Mouse (Mus musculus): ENCODE measurements around the gene Cacfd1. TPM values are rescaled to one million over a fixed set of nuclear protein-coding genes. Genes with fewer than 3 reads are reported as not detected.

The Cacfd1 gene
- polyA plus RNA-seq, 1 experiment, result 8.3 TPM

DNA sequence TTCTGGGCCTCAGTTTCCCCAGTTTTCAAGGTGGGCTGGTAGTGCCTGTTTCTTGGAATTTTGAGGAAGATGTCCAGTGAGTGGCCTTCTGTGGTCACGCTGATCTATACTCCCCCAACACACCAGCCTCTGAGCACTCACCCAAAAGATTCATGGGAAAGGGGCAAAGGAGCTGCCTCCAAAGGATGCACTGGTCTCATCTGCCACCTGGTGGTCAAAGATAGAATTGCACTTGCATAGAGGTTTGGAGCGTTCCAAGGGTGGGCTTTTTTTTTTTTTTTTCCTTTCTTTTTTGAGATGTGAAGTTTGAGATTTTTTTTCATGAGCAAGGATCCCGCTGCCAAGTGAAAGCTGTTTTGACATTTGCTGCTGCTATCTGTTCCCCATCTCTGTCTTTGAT lies 28.9 kb downstream of the Cacfd1 start:
- TF ChIP-seq GATA1 (IDR thresholded peaks at IDR 0.05; ENCODE audit: borderline replicate concordance, low read length) (no peak), FLI1 (IDR thresholded peaks at IDR 0.05; ENCODE audit: low read length) (no peak)
- H3K4me3 ChIP-seq (replicated peaks), result no peak overlapping the region
- no peaks in the 10 kb centered on the region for H3K36me3 ChIP-seq (replicated peaks; ENCODE audit: low read length)
- H3K4me1 ChIP-seq, result peaks cover 23% of the 10 kb centered on the region; the same call in 1 of the 2 replicates
- H3K27me3 ChIP-seq (replicated peaks), result peaks cover 51% of the 10 kb centered on the region
- H3K9me3 ChIP-seq, result no peaks in the 10 kb centered on the region

DNA sequence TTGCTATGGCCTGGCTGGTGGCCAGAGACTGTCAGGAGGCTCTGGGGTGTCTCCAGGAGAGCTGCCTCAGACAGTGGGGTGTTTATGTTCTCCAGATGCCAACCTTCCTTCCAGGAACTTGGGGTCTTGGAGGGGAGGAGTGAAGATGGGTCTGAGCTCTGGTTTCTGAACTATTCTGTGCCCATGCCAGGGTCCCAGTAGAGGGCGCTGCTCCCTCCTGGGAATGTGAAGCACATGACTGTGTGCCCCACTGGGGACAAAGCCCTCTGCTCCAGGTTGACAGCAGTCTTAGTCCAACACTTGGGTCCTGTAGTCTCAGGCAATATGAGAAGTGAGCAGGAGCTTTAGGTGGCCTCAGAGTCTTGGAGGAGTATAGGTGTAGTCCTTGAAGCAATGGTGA lies 29.6 kb downstream of the Cacfd1 start:
- H3K36me3 ChIP-seq (replicated peaks; ENCODE audit: low read length), result no peaks in the 10 kb centered on the region
- peaks cover 54% of the 10 kb centered on the region for H3K27me3 ChIP-seq (replicated peaks)
- H3K4me3 ChIP-seq (replicated peaks), result no peak overlapping the region
- TF ChIP-seq GATA1 (IDR thresholded peaks at IDR 0.05; ENCODE audit: borderline replicate concordance, low read length) (no peak), FLI1 (IDR thresholded peaks at IDR 0.05; ENCODE audit: low read length) (no peak)
- no peaks in the 10 kb centered on the region for H3K9me3 ChIP-seq
- H3K4me1 ChIP-seq, result peaks cover 23% of the 10 kb centered on the region; the same call in 1 of the 2 replicates

DNA sequence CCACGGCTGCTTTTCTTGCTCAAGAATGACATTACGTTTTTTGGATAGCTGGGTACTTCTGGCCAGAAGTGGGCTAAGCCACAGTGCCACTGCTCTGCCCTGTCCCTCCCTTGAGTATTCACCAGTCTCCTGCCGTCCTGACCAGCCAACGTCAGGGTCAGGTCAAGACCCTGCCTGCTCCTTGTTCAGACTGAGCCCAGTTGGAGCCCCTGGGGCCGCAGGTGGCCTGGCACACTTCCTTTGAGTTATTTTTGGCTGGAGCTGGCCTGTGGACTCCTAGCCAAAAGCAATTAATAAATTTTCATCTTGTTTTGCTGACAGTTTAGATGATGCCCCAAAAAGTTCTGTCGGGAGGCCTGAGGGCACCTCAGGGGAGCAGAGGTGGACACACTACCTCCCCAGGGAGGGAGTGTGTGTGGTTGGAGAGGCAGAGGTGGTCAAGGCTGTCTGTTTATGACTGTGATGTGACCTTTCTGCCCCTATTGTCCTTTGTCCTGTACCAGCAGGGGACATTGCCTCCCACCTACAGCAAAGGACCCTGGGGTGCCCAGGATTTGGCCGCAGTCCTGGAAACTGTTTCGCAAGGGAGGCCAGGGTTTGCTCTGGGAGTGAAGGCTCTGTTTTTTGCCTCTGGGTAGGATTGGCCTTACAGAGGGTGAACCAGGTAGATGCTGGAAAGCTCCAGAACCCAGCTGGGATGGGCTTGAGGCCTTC lies 32.6 kb downstream of the Cacfd1 start:
- Histone ChIP-seq H3K4me3 (replicated peaks) (no peak overlapping the region), H3K27me3 (replicated peaks) (peaks cover 74% of the 10 kb centered on the region), H3K4me1 (peaks cover 23% of the 10 kb centered on the region; the same call in 1 of the 2 replicates), H3K9me3 (no peaks in the 10 kb centered on the region), H3K36me3 (replicated peaks; ENCODE audit: low read length) (no peaks in the 10 kb centered on the region)
- TF ChIP-seq GATA1 (IDR thresholded peaks at IDR 0.05; ENCODE audit: borderline replicate concordance, low read length) (no peak), FLI1 (IDR thresholded peaks at IDR 0.05; ENCODE audit: low read length) (no peak)

DNA sequence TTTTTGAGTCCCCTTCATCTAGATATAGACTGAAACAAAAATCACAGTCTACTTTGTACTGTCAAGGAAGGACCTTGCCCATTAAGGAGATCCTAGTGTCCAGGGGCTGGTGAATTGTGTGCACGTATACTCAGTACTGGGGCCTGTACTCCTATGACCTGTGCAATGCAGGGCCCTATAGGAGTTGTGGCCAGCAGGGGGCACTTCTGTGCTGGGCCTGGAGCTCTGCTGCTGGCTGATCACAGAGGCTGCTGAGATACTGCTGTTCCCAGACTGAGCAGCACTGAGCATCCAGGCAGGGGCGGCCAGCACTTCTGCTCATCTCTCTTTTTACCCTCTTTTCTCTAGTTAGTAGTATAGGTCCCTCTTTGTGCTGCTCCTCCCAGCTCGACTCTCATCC lies 33.7 kb downstream of the Cacfd1 start:
- Histone ChIP-seq H3K4me1 (peaks cover 14% of the 10 kb centered on the region; the same call in 1 of the 2 replicates), H3K27me3 (replicated peaks) (peaks cover 67% of the 10 kb centered on the region), H3K4me3 (replicated peaks) (no peak overlapping the region), H3K36me3 (replicated peaks; ENCODE audit: low read length) (no peaks in the 10 kb centered on the region), H3K9me3 (no peaks in the 10 kb centered on the region)
- TF ChIP-seq GATA1 (IDR thresholded peaks at IDR 0.05; ENCODE audit: borderline replicate concordance, low read length) (no peak), FLI1 (IDR thresholded peaks at IDR 0.05; ENCODE audit: low read length) (no peak)

- no peaks in the 10 kb centered on the region for H3K9me3 ChIP-seq
- H3K4me1 ChIP-seq, result peaks cover 8% of the 10 kb centered on the region; the same call in 1 of the 2 replicates
- TF ChIP-seq GATA1 (IDR thresholded peaks at IDR 0.05; ENCODE audit: borderline replicate concordance, low read length), result no peak
- TF ChIP-seq FLI1 (IDR thresholded peaks at IDR 0.05; ENCODE audit: low read length), result no peak
- H3K27me3 ChIP-seq (replicated peaks), result peaks cover 68% of the 10 kb centered on the region
- H3K36me3 ChIP-seq (replicated peaks; ENCODE audit: low read length), result no peaks in the 10 kb centered on the region
- no peak overlapping the region for H3K4me3 ChIP-seq (replicated peaks)
Observed at GRCm38 (mm10) chr2:27044166-27044565, 34.4 kb downstream of the Cacfd1 start.

- TF ChIP-seq FLI1 (IDR thresholded peaks at IDR 0.05; ENCODE audit: low read length), result no peak
- no peak for TF ChIP-seq GATA1 (IDR thresholded peaks at IDR 0.05; ENCODE audit: borderline replicate concordance, low read length)
- Histone ChIP-seq H3K27me3 (replicated peaks) (peaks cover 67% of the 10 kb centered on the region), H3K4me1 (peaks cover 4% of the 10 kb centered on the region; the same call in 1 of the 2 replicates), H3K4me3 (replicated peaks) (no peak overlapping the region), H3K36me3 (replicated peaks; ENCODE audit: low read length) (no peaks in the 10 kb centered on the region), H3K9me3 (no peaks in the 10 kb centered on the region)
Observed at GRCm38 (mm10) chr2:27044641-27045040, 34.9 kb downstream of the Cacfd1 start.

DNA sequence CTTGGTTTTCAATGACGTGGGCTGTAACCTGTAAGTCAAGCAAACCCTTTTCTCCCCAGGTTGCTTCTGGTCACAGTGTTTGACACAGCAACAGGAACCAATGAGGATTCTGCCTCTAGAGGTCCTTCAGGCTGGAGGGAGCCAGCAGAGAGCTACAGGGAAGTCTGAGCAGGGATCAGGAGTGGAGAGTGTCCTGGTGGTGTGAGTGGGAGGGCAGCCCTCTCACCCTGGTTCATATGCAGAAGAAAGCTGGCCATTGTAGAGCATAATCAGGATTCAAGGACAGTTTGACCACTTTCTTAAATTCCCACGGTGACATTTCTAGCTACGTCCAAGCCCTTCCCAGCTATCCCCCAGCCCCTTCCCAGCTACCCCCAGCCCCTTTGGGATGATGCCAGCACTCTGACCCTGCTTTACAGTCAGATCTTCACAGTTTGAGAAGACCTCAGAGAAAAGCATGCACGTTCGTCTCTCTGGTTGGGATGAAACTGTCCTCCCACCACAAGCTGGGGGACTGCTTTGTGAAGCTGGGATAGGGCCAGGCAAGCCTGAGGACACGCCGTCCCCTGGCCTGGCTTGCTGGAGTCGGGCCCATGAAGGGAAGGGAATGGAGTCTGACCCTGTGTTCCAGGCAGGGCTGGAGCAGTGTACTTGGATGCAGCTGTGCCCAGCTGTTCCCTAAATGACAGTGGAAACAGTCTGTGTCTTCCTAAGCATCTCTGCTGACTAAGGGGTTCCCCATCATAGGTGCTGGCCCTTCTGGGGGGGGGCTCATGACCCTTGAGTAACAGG lies 36.4 kb downstream of the Cacfd1 start:
- peaks cover 59% of the 10 kb centered on the region for H3K27me3 ChIP-seq (replicated peaks)
- no peak for TF ChIP-seq FLI1 (IDR thresholded peaks at IDR 0.05; ENCODE audit: low read length)
- H3K4me3 ChIP-seq (replicated peaks), result no peak overlapping the region
- H3K9me3 ChIP-seq, result no peaks in the 10 kb centered on the region
- peaks cover 4% of the 10 kb centered on the region; the same call in 1 of the 2 replicates for H3K4me1 ChIP-seq
- no peaks in the 10 kb centered on the region for H3K36me3 ChIP-seq (replicated peaks; ENCODE audit: low read length)

- H3K9me3 ChIP-seq, result no peaks in the 10 kb centered on the region
- peaks cover 55% of the 10 kb centered on the region for H3K27me3 ChIP-seq (replicated peaks)
- no peaks in the 10 kb centered on the region; the same call in 1 of the 2 replicates for H3K4me1 ChIP-seq
- TF ChIP-seq FLI1 (IDR thresholded peaks at IDR 0.05; ENCODE audit: low read length) (no peak), GATA1 (IDR thresholded peaks at IDR 0.05; ENCODE audit: borderline replicate concordance, low read length) (no peak)
- H3K4me3 ChIP-seq (replicated peaks), result no peak overlapping the region
- H3K36me3 ChIP-seq (replicated peaks; ENCODE audit: low read length), result no peaks in the 10 kb centered on the region
Observed at GRCm38 (mm10) chr2:27049408-27049807, 39.7 kb downstream of the Cacfd1 start.

DNA sequence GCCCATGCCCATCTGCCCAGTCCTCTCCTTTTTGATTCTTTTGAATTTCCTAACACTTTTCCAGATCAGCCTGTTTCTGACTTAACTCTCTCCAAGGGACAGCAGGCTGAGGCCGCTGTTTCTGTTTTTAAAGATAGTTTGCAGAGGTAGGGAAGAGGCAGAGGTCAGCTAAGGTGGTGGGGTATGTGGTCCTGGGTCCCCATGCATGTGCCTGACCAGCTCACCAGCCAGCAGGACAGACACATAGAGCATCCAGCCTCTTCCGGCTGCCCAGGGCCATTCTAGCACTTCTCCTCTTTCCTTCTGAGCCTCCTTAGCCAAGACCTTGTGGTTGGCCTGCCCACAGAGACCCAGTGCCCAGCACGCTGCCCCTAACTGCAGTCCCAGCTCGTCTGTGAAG lies 48.5 kb downstream of the Cacfd1 start:
- no peaks in the 10 kb centered on the region; the same call in 1 of the 2 replicates for H3K4me1 ChIP-seq
- no peak for TF ChIP-seq GATA1 (IDR thresholded peaks at IDR 0.05; ENCODE audit: borderline replicate concordance, low read length)
- no peak for TF ChIP-seq FLI1 (IDR thresholded peaks at IDR 0.05; ENCODE audit: low read length)
- H3K9me3 ChIP-seq, result no peaks in the 10 kb centered on the region
- H3K4me3 ChIP-seq (replicated peaks), result no peak overlapping the region
- peaks cover 65% of the 10 kb centered on the region for H3K27me3 ChIP-seq (replicated peaks)
- no peaks in the 10 kb centered on the region for H3K36me3 ChIP-seq (replicated peaks; ENCODE audit: low read length)

DNA sequence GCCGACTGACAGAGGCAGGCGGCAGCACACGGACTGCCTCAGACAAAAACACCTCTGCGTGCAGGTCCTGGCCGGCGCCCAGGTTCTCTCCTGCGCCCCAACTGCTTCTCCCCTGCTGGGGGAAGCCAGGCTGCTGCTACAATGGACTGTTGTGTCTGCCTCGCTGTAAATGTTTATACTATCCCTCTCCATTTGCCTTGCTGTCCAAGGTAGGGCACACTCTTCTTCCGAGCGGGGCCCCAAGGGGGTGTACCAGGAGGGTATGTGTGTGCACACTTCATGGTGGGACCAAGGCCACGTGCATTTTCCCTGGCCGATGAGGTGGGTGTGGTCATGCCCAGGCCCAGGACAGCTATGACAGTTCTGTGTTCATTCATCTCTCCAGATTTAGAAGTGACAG lies 49.0 kb downstream of the Cacfd1 start:
- Histone ChIP-seq H3K4me1 (no peaks in the 10 kb centered on the region; the same call in 1 of the 2 replicates), H3K4me3 (replicated peaks) (no peak overlapping the region), H3K27me3 (replicated peaks) (peaks cover 65% of the 10 kb centered on the region), H3K36me3 (replicated peaks; ENCODE audit: low read length) (no peaks in the 10 kb centered on the region), H3K9me3 (no peaks in the 10 kb centered on the region)
- TF ChIP-seq GATA1 (IDR thresholded peaks at IDR 0.05; ENCODE audit: borderline replicate concordance, low read length), result no peak
- no peak for TF ChIP-seq FLI1 (IDR thresholded peaks at IDR 0.05; ENCODE audit: low read length)

Measured in megakaryocyte, embryonic 14.5 days (primary cell).